Mouse (Mus musculus) right cerebral cortex, adult 18-20 months (tissue): ENCODE results near the gene Arhgdib.

Source experiments
- DNase-seq: peaks from one replicate; pipeline ENCODE4 v3.0.0; 2022; ENCODE audit warnings: mixed read lengths

Gene Arhgdib

GRCm38 (mm10) chr6:136941051-136942021 lies at the start of gene Arhgdib:
Gene Arhgdib (minus strand): TSS chr6:136941899.
- DNase-seq = peak; percentile 19

GRCm38 (mm10) chr6:136990557-136990956 lies 48.9 kb upstream of the Arhgdib start:
- no peak for DNase-seq

DNA sequence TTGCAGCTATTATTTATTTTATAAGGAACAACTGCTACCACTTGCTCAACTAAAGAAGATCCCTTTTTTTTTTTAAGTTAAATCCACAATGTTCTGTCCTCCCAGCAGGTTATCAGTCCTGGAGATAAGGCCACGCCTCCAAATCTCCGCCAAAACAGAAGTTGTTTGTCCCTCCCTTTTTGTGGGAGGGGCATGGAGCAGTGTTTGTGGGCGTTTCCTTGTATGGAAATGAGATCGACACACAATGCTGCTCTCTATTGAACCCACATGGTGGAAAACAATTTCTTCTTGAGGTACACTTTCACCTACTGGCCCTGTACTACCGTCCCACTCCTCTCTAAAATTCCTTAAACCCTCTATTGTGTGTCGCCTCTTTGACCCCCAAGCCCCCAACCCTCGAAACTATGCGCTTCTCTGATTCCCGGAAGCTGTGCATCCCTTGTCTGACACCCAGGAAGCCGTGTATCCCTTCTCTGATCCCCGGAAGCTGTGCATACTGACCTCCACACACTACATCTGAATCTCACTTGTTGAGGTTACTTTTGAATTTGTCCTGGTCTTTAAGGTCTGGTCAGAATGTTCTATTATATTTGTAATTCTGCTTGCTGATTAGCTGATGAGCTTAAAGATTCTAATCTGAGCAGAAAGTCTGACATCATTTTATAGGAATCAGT lies 48.3 kb upstream of the Arhgdib start:
- DNase-seq = no peak

GRCm38 (mm10) chr6:136988536-136989060 lies 46.9 kb upstream of the Arhgdib start:
- DNase-seq = no peak

GRCm38 (mm10) chr6:136986718-136987117 lies 45.0 kb upstream of the Arhgdib start:
- DNase-seq = peak; percentile 18

DNA sequence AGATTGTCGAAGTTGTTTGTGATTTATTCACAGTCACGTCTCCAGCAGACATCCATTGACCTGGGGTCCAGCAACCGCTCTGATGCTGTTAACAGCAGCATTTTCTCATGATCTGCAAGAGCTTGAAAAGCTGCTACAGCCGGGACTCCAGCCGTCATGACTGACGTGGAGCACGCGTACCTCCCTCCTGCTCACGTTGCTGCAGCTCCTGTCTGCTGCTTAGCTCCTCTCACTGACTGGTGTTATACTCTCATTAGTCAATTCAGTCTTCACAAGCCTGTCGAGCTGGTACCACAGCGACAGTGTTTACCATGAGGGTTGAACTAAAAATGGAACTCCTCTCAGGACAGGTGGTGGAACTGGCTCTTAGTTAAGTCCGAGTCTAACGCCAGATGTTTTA lies 44.3 kb upstream of the Arhgdib start:
- DNase-seq = no peak

DNA sequence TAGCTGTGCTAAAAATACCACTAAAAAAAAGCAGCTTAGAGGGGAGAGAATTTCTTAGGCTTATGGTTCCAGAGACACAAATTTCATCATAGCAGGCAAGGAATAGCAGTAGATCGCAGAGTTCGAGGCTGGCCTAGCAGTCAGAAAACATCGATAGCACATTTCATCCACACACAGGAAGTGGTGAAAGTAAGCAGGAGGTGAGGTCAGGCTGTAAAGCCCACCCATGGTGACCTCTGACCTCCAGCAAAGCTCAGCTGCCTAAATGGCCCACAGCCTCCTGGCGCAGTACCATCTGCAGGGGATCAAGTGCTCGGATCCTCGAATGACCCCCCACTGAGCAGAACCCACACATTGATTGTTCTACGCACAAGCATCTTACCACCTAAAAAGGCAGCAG lies 41.5 kb upstream of the Arhgdib start:
- DNase-seq = no peak

DNA sequence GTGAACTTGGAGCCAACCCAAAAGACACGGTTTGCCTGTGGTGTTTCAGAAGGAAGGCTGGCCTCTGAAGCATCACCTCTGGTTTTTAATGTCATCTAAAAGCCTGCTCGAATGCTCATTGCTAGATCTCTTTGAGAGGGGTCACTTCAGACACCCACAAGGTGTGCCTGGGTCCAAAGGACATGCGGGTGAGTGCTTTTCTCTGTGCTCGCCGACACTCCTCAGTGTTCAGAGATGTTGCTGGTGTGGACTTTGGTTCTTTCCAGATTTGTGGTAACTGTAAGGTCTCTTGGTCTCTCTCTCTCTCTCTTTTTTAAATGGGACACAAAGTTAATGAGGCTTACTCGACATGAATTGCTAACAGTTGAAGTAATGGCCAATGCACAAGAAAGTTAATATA lies 40.9 kb upstream of the Arhgdib start:
- DNase-seq = no peak

DNA sequence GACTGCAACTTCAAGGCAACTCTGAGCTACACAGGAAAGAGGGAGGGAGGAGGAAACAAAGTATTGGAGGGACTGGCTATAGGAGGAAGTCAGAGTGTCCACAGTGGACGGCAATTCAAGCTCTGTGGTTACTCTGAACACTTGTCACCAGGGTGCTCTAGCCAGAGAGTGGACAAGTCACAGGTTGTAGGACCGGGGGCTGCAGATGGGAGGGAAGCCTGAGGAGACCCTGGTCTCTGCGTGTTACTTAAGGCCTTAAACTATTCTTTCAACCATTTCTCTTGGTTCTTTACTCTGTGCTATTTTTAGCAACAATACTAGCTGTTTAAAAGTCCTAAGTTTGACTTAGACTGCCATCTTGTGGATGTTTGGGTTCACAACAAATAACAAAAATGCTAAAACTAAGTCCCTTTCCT lies 38.6 kb upstream of the Arhgdib start:
- DNase-seq = no peak

- no peak for DNase-seq
Measured at GRCm38 (mm10) chr6:136979274-136980082, 37.8 kb upstream of the Arhgdib start.

DNA sequence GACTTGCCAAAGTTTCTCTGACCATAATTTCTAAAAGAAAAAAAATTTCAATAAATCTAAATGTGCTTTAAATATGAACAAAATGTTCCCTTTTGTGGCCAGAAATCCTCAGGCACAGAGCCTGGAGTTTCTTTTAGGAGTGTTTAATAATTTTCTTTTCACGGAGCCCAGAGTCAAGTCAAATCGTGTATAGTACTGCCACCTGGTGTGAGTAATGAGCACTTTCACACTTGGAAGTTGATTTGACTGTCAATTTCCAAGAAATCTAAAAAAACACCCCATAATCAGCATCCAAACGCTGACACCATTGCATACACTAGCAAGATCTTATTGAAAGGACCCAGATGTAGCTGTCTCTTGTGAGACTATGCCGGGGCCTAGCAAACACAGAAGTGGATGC lies 27.2 kb upstream of the Arhgdib start:
- DNase-seq = peak; percentile 8

GRCm38 (mm10) chr6:136967466-136967865 lies 25.8 kb upstream of the Arhgdib start:
- DNase-seq = no peak

GRCm38 (mm10) chr6:136965912-136966311 lies 24.2 kb upstream of the Arhgdib start:
- peak; percentile 37 for DNase-seq

- no peak for DNase-seq
Measured at GRCm38 (mm10) chr6:136964609-136965510, 23.2 kb upstream of the Arhgdib start.

GRCm38 (mm10) chr6:136962957-136963356 lies 21.3 kb upstream of the Arhgdib start:
- no peak for DNase-seq

DNA sequence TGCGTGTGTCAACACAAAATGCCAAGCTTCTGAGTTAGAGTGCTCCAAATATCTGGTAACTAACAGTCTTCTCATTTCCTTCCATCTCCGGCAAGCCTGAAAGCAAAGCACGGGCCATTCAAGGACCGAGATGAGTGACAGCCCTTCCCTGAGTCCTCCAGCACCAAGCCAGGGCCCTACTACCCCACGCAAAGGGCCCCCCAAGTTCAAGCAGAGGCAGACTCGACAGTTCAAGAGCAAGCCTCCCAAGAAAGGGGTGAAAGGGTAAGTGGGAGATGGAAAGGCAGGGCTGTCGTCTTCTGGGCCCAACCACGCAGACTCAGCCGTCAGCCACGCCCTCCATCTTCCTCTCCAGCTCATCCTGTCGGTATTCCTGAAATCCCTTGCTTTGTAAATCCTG lies 17.4 kb upstream of the Arhgdib start:
- DNase-seq = no peak

DNA sequence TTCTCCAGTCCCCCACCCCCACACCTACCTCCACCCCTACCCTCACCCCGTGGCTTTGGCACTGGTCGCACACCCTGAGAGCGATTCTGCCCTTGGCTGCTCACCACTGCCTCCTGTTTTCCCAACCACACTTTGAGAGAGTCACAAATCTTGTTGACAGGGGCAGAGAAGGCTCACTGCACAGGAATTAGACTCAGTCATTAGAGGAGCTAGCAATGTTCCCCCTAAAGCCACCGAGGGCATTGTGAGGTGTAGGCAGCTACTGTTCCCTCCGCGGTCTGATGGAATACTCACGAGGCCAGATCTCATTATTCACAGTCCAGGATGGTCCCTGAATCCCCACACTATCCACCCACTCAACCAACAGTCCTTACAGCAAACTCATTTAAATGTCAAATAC lies 15.4 kb upstream of the Arhgdib start:
- DNase-seq = no peak

DNA sequence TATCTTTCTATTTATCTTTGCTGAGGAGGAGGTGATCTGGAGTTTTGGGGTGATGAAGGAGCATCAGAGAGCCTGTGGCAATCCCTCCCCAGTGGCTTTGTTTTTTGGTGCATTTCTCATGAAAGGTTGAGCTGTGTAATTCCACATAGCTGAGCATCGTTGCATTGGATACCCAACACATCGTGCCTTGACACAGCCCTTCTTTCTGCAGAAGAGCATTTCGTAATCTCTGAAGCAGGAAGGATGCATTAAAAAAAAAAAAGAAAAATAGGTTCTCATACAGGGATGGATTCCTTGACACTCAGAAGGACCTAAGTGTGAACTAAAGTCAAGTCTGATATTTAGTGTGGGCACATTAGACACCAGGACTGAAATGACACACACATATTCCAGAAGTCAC lies 13.5 kb upstream of the Arhgdib start:
- DNase-seq = no peak

DNA sequence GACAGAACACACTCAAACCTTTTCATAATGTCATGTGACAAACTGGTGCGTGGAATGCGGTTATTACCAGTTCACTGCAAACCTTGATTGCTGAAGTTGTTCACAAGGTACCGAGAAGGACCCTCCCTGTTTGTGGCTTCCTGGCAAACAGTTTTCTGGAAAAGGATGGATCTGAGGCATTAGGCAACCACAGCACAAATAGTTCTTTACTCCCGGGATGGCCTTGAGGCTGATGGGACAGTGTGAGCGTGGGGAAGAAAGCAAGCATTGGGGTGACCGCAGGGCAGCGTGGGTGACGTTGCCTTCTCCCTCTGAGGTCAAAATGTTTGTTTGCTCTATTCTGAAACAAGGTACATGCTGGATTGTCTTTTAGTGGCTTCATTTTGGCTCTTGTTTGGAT lies 13.0 kb upstream of the Arhgdib start:
- no peak for DNase-seq

GRCm38 (mm10) chr6:136954192-136954591 lies 12.5 kb upstream of the Arhgdib start:
- no peak for DNase-seq

- DNase-seq = no peak
Measured at GRCm38 (mm10) chr6:136952930-136953329, 11.2 kb upstream of the Arhgdib start.

GRCm38 (mm10) chr6:136950171-136950570 lies 8.5 kb upstream of the Arhgdib start:
- no peak for DNase-seq
